Mouse (Mus musculus) small intestine, adult 2 months (tissue): Measurements from ENCODE around the gene Slc30a2.

Experiments
- CTCF ChIP-seq: fragments of 200-500 bp; IDR thresholded peaks from 2 replicates; pipeline ENCODE4 v1.5.1; 2012; ENCODE audit warnings: low read depth, mild to moderate bottlenecking, control low read depth, inconsistent platforms, low read length, moderate library complexity, mixed read lengths; ENCODE audit not compliant: insufficient replicate concordance, insufficient read length; ENCODE audit errors: extremely low read depth
- POLR2A ChIP-seq: fragments of 200-500 bp; IDR thresholded peaks from 2 replicates; pipeline ENCODE4 v1.6.1; 2012; ENCODE audit warnings: low read depth, mild to moderate bottlenecking, control low read depth, inconsistent platforms, low read length, moderate library complexity

DNA sequence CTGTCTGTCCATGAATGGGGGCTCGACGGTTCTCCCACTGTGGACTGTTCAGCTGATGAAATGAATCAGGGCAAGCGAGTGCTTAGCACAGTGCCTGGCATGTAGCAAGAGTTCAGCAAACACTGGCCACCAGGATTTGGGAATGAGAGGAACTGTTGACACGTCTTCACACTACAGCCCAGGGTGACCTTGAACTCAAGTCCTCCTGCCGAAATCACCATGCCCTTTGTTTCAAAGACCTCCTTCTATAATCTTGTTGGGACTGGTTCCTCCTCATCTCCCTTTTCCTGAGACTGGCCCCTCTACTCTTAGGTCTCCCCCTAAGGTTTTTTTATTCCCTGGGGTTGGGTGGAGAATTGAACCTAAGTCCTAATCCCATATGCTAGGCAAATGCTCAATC is 30.6 kb upstream of the Slc30a2 start:
- TF ChIP-seq POLR2A (no peak), CTCF (no peak)
